Mouse (Mus musculus) heart, adult 8-10 months (tissue): ENCODE results near the gene Sart1. TPM values are rescaled to one million over a fixed set of nuclear protein-coding genes. Genes with fewer than 3 reads are reported as not detected.

ENCODE experiments used
- total RNA-seq, 4 experiments: library from RNA; stranded (reverse); gene quantifications; 2 replicates each; pipeline ENCODE4 v1.2.4; 2022

Sart1 gene
- total RNA-seq, 4 experiments from 2014 or later, result 53.9 to 61.4 (median 59.2) TPM

Other genes with a start within 250 kb of the Sart1 start
- gene Pacs1, start 115.6 kb downstream of the Sart1 start, total RNA-seq, result 10 to 100 TPM; 18.6 to 21.9 (median 20.8) TPM
- gene Sf3b2, start 93.2 kb downstream of the Sart1 start, total RNA-seq, result 100 to 1,000 TPM; 108 to 125 (median 119) TPM
- gene Gal3st3, start 90.4 kb downstream of the Sart1 start, total RNA-seq, result 10 to 100 TPM; 22.3 to 32.9 (median 25.1) TPM
- gene Catsper1, start 53.0 kb downstream of the Sart1 start, total RNA-seq, result not detected
- gene Cst6, start 39.1 kb downstream of the Sart1 start, total RNA-seq, result 10 to 100 TPM; 17.0 to 27.2 (median 23.5) TPM
- 10 to 100 TPM; 15.7 to 21.5 (median 19.6) TPM for gene Eif1ad, start 22.0 kb downstream of the Sart1 start, total RNA-seq
- 100 to 1,000 TPM; 110 to 123 (median 117) TPM for gene Banf1, start 21.5 kb downstream of the Sart1 start, total RNA-seq
- under 1 TPM; 0.25 to 0.75 (median 0.39) TPM for gene Tsga10ip, start 13.8 kb upstream of the Sart1 start, total RNA-seq
- 100 to 1,000 TPM; 337 to 351 (median 343) TPM for gene Drap1, start 36.3 kb upstream of the Sart1 start, total RNA-seq
- 10 to 100 TPM; 34.1 to 40.6 (median 36.2) TPM for gene AI837181, start 36.4 kb upstream of the Sart1 start, total RNA-seq
- gene Fosl1, start 58.8 kb upstream of the Sart1 start, total RNA-seq, result under 1 TPM in 2 of 4 experiments, not detected in 2; 0.14 to 0.23 TPM
- 10 to 100 TPM in 1 of 4 experiments, 1 to 10 TPM in 3; 8.3 to 10.4 (median 8.9) TPM for gene Ccdc85b, start 69.2 kb upstream of the Sart1 start, total RNA-seq
- 10 to 100 TPM; 41.3 to 52.3 (median 49.2) TPM for gene Fibp, start 71.9 kb upstream of the Sart1 start, total RNA-seq
- gene Ctsw, start 79.8 kb upstream of the Sart1 start, total RNA-seq, result under 1 TPM in 3 of 4 experiments, not detected in 1; 0.29 to 0.38 (median 0.37) TPM
- 10 to 100 TPM in 2 of 4 experiments, 1 to 10 TPM in 2; 6.5 to 11.2 (median 9.5) TPM for gene Efemp2, start 85.3 kb upstream of the Sart1 start, total RNA-seq
- 10 to 100 TPM; 15.8 to 27.3 (median 21.9) TPM for gene Mus81, start 99.7 kb upstream of the Sart1 start, total RNA-seq
- 100 to 1,000 TPM; 142 to 201 (median 170) TPM for gene Cfl1, start 101.8 kb upstream of the Sart1 start, total RNA-seq
- gene 1700020D05Rik, start 115.1 kb upstream of the Sart1 start, total RNA-seq, result 1 to 10 TPM in 1 of 4 experiments, under 1 TPM in 3; 0.52 to 1.4 (median 0.81) TPM
- 1 to 10 TPM; 3.7 to 6.5 (median 6.0) TPM for gene Snx32, start 121.8 kb upstream of the Sart1 start, total RNA-seq
- gene Ovol1, start 171.9 kb upstream of the Sart1 start, total RNA-seq, result not detected
- gene Ap5b1, start 179.3 kb upstream of the Sart1 start, total RNA-seq, result 1 to 10 TPM; 2.3 to 3.2 (median 2.7) TPM
- gene Rnaseh2c, start 213.2 kb upstream of the Sart1 start, total RNA-seq, result 10 to 100 TPM; 49.9 to 66.3 (median 64.9) TPM
- 10 to 100 TPM; 23.1 to 38.7 (median 29.3) TPM for gene Kat5, start 221.5 kb upstream of the Sart1 start, total RNA-seq
- gene Rela, start 248.8 kb upstream of the Sart1 start, total RNA-seq, result 10 to 100 TPM; 26.7 to 31.2 (median 28.5) TPM